Mouse (Mus musculus): ENCODE measurements at regions not wholly inside any gene's neighbourhood (a gene's known extent, or its start where the extent isn't known, plus 50 kb on each side); places are given as distances from the start of the nearest gene placed in this dataset.

GRCm38 (mm10) chr2:179096861-179097260 lies 345.4 kb upstream of the Cdh4 start:
- peak; percentile 78 for DNase-seq (ENCODE audit: low read depth, low spot score)

- no peak for DNase-seq (ENCODE audit: low read depth, low spot score)
Measured at GRCm38 (mm10) chr2:179099783-179100182, 342.4 kb upstream of the Cdh4 start.

- no peak for DNase-seq (ENCODE audit: low read depth, low spot score)
Measured at GRCm38 (mm10) chr2:179103114-179103513, 339.1 kb upstream of the Cdh4 start.

GRCm38 (mm10) chr2:179112951-179113350 lies 329.3 kb upstream of the Cdh4 start:
- DNase-seq (ENCODE audit: low read depth, low spot score) = no peak

GRCm38 (mm10) chr2:179128018-179128417 lies 314.2 kb upstream of the Cdh4 start:
- DNase-seq (ENCODE audit: low read depth, low spot score) = no peak

GRCm38 (mm10) chr2:179128432-179128831 lies 313.8 kb upstream of the Cdh4 start:
- DNase-seq (ENCODE audit: low read depth, low spot score) = no peak

GRCm38 (mm10) chr2:179131004-179131403 lies 311.2 kb upstream of the Cdh4 start:
- DNase-seq (ENCODE audit: low read depth, low spot score) = no peak

- DNase-seq (ENCODE audit: low read depth, low spot score) = no peak
Measured at GRCm38 (mm10) chr2:179142313-179142712, 299.9 kb upstream of the Cdh4 start.

- DNase-seq (ENCODE audit: low read depth, low spot score) = no peak
Measured at GRCm38 (mm10) chr2:179145726-179146125, 296.5 kb upstream of the Cdh4 start.

- DNase-seq (ENCODE audit: low read depth, low spot score) = no peak
Measured at GRCm38 (mm10) chr2:179146274-179146673, 296.0 kb upstream of the Cdh4 start.

- no peak for DNase-seq (ENCODE audit: low read depth, low spot score)
Measured at GRCm38 (mm10) chr2:179148194-179148593, 294.0 kb upstream of the Cdh4 start.

GRCm38 (mm10) chr2:179148667-179149066 lies 293.6 kb upstream of the Cdh4 start:
- no peak for DNase-seq (ENCODE audit: low read depth, low spot score)

GRCm38 (mm10) chr2:179158881-179159280 lies 283.4 kb upstream of the Cdh4 start:
- no peak for DNase-seq (ENCODE audit: low read depth, low spot score)

- no peak for DNase-seq (ENCODE audit: low read depth, low spot score)
Measured at GRCm38 (mm10) chr2:179163116-179163515, 279.1 kb upstream of the Cdh4 start.

- DNase-seq (ENCODE audit: low read depth, low spot score) = no peak
Measured at GRCm38 (mm10) chr2:179170157-179170556, 272.1 kb upstream of the Cdh4 start.

- no peak for DNase-seq (ENCODE audit: low read depth, low spot score)
Measured at GRCm38 (mm10) chr2:179170608-179171007, 271.6 kb upstream of the Cdh4 start.

GRCm38 (mm10) chr2:179176835-179177530 lies 265.2 kb upstream of the Cdh4 start:
- DNase-seq (ENCODE audit: low read depth, low spot score) = peak; percentile 54

GRCm38 (mm10) chr2:179181366-179181765 lies 260.9 kb upstream of the Cdh4 start:
- DNase-seq (ENCODE audit: low read depth, low spot score) = no peak

- DNase-seq (ENCODE audit: low read depth, low spot score) = no peak
Measured at GRCm38 (mm10) chr2:179182123-179182522, 260.1 kb upstream of the Cdh4 start.

- DNase-seq (ENCODE audit: low read depth, low spot score) = peak; percentile 18
Measured at GRCm38 (mm10) chr2:179192906-179193496, 249.2 kb upstream of the Cdh4 start.

GRCm38 (mm10) chr2:179193507-179194160 lies 248.6 kb upstream of the Cdh4 start:
- peak; percentile 88 for DNase-seq (ENCODE audit: low read depth, low spot score)

GRCm38 (mm10) chr2:179197471-179197870 lies 244.8 kb upstream of the Cdh4 start:
- DNase-seq (ENCODE audit: low read depth, low spot score) = no peak

GRCm38 (mm10) chr2:179200495-179200894 lies 241.7 kb upstream of the Cdh4 start:
- DNase-seq (ENCODE audit: low read depth, low spot score) = peak; percentile 29

Measured in R1 (cell line).